Mouse (Mus musculus): Measurements from ENCODE around the gene Gria1. TPM values are rescaled to one million over a fixed set of nuclear protein-coding genes. Genes with fewer than 3 reads are reported as not detected.

Gene Gria1
- polyA plus RNA-seq, 1 experiment from 2014 or later = 0.30 TPM

- DNase-seq (ENCODE audit: low spot score) = no peak
Measured at GRCm38 (mm10) chr11:57051666-57052562, 40.7 kb downstream of the Gria1 start.

GRCm38 (mm10) chr11:57062441-57062840, 51.3 kb downstream of the Gria1 start:
- DNase-seq (ENCODE audit: low spot score) = no peak

GRCm38 (mm10) chr11:57070196-57070901, 59.2 kb downstream of the Gria1 start:
- no peak for DNase-seq (ENCODE audit: low spot score)

GRCm38 (mm10) chr11:57072171-57072570, 61.0 kb downstream of the Gria1 start:
- no peak for DNase-seq (ENCODE audit: low spot score)

DNA sequence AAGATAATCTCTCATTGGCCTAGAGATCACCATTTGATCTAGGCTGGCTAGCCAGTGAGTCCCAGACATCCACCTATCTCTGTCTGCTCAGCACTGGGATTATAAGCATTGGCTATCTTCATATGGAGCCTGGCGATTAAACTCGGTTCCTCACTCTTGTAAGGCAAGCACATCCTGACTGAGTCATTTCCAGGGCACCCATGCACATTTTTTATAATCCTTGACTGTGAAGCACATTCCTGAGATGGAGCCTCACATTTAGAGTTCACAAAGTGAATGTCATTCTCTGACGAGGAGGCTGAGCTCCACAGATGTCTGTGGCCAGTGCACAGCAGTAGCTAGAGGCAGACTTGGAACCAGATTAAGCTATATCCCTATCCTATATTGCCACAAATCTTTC, 68.2 kb downstream of the Gria1 start:
- no peak for DNase-seq (ENCODE audit: low spot score)

DNA sequence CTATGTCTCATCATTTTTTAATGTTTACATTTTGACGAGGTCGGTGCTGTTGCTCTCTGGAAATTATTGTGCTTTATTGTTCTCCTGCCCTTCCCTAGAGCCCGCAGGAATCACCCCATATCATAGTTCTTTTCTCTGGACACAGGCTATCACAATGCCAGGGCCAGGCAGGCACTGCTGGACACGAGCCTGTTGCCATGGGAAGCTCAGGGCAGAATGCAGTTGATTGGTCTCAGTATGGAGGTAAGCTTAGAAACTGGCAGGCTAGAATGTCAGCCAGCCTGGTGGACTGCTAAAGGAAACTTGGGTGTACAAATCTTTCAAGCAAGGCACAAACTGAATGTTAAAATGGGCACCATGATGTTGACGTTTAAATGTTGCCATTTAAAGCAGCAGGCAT, 78.3 kb downstream of the Gria1 start:
- DNase-seq (ENCODE audit: low spot score) = no peak

DNA sequence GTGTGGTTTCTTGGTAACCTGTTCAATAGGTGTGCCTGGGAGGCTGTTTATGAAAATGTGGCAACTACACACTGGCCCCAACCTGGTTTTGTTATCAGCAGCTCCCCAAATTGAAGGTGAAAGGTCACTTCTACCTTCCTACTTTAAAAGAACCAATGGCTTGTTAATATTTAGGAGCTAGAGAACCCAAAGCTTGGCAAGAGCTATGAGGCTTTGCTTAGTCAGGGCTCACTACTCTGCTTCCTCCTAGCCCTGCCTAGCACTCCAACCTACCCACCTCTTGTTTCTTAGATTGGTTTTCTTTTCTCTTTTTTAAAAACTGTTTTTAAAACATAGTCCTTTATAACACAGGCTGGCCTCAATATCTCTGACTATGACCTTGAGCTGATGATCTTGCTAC, 79.5 kb downstream of the Gria1 start:
- DNase-seq (ENCODE audit: low spot score) = no peak

DNA sequence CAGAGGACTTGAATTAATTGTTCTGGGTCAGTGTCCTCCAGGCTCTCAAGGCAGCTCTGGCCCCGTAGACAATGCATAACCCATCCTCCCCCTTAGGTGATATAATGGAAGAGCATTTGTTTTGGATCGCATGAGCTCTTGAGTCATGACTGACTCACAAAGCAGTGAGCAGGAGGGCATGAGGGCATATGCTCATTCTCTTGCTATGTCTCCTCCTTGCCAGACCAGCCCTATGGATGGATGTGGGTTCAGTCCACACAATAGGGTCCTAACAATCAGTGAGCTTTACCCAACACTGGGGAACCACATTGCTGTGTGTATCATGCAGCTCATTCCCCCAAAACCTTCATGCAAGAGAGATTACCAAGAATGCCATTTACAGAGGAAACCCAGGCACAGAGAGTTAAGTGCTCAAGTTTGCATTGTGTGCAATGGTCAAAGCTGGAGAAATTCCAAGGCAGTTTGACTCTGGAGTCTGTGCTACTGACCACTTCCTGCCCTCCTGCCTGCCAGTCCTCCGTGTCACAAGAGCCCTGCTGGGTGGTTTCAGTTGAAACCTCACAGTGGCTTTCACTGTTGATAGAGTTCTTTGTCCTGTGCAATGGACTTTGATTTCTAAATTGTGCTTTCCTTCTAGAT, 80.2 kb downstream of the Gria1 start:
- DNase-seq (ENCODE audit: low spot score) = no peak

GRCm38 (mm10) chr11:57100491-57100890, 89.3 kb downstream of the Gria1 start:
- DNase-seq (ENCODE audit: low spot score) = no peak

DNA sequence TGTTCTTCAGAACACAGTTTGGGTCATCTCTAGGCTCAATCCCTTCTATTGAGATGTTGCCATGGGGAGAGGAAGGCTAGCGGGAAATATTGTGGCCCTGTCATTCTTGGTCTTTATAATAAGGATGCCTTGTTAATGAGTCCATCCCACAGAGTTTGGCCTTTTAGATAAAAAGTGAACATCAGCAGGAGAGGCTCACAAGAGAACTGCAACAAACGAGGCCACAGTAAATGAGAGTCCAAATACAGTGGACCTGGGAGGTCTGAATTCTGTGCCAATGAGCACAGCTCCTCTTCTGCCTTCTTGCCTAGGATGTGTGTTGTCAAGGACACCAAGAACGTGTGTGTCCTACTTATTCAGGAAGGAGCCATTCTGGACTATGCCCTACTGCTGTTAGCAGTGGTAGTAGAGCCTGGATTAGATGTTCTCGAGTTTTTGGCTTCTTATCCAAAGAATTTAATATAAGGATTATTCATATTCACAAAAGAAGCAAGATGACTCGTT, 92.6 kb downstream of the Gria1 start:
- no peak for DNase-seq (ENCODE audit: low spot score)

GRCm38 (mm10) chr11:57105683-57106082, 94.5 kb downstream of the Gria1 start:
- no peak for DNase-seq (ENCODE audit: low spot score)

DNA sequence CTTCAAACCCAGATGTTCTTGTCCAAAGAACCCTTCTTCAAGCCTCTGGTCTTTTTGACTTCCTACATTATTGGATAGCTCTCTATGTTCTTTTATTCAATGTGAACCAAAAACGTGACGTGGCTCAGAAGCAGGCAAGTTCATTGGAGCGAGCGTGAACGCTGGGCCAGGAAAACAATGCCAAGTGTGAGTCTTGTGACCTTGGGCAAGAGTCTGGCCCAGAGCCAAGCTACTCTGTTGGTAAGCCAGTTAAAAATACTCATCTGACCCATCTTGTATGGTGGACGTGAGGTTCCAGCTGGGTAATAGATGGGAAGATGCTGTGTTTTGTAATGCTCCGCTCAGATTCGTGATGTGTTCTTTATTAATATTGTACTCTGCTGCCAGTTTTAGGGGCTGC, 101.2 kb downstream of the Gria1 start:
- no peak for DNase-seq (ENCODE audit: low spot score)

DNA sequence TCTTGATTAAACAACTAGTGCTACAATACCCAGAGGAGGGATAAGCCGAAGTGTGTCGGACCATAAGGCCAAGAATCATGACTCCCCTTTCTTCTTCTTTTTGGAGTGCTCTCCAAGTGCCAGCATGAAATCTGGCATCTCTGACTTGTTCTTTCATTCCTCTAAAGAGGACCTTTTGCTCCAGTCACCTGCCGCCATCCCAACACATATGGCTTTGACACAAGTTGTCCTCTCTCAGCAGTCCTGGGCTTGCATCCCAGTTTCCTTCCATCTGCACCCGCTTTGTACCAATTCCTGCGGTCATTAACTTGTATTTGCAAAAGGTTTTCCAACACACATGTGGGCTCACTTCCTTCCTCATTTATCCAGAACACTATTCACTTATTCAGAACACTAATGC, 103.2 kb downstream of the Gria1 start:
- no peak for DNase-seq (ENCODE audit: low spot score)

- no peak for DNase-seq (ENCODE audit: low spot score)
Measured at GRCm38 (mm10) chr11:57127066-57127465, 115.9 kb downstream of the Gria1 start.

- no peak for DNase-seq (ENCODE audit: low spot score)
Measured at GRCm38 (mm10) chr11:57140162-57140780, 129.1 kb downstream of the Gria1 start.

GRCm38 (mm10) chr11:57143681-57144080, 132.5 kb downstream of the Gria1 start:
- DNase-seq (ENCODE audit: low spot score) = no peak

- DNase-seq (ENCODE audit: low spot score) = no peak
Measured at GRCm38 (mm10) chr11:57145192-57145591, 134.0 kb downstream of the Gria1 start.

GRCm38 (mm10) chr11:57145704-57146103, 134.5 kb downstream of the Gria1 start:
- no peak for DNase-seq (ENCODE audit: low spot score)

- no peak for DNase-seq (ENCODE audit: low spot score)
Measured at GRCm38 (mm10) chr11:57151674-57152073, 140.5 kb downstream of the Gria1 start.

DNA sequence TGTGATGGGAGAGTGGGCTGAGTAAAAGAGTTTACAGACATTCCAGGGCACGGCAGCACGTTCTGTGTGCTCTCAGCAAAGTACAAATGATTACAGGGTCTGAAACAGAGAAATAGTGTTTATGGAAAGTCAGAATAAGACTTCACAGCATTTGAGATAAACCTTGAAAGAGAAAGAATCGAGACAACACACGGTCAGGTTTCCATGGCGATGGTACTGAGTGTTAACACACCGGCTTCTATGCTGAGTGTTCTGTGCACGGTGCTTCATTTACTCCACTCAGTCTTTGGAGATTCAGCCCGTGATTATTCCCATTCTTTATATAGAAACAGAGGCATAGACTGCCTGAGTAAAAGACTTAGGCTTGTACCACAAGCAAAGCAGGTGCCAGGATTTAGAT, 143.8 kb downstream of the Gria1 start:
- no peak for DNase-seq (ENCODE audit: low spot score)

GRCm38 (mm10) chr11:57159412-57159811, 148.2 kb downstream of the Gria1 start:
- no peak for DNase-seq (ENCODE audit: low spot score)

GRCm38 (mm10) chr11:57160076-57160475, 148.9 kb downstream of the Gria1 start:
- no peak for DNase-seq (ENCODE audit: low spot score)
